Mouse (Mus musculus): ENCODE measurements around the gene Gm17304.

GRCm38 (mm10) chr5:106561499-106561822 is 47.4 kb upstream of the Gm17304 start:
- TF ChIP-seq ZC3H11A (IDR thresholded peaks at IDR 0.05; ENCODE audit: low read depth, low read length) (no peak), EP300 (IDR thresholded peaks at IDR 0.05; ENCODE audit: low read depth in 1 of 2, low read length in 2 of 2) (no peak), MYB (IDR thresholded peaks at IDR 0.05; ENCODE audit: low read depth, low read length) (no peak), GABPA (IDR thresholded peaks at IDR 0.05; ENCODE audit: low read depth, low read length) (no peak), BHLHE40 (IDR thresholded peaks at IDR 0.05; ENCODE audit: borderline replicate concordance, low read depth, low read length) (no peak)
